Mouse (Mus musculus): ENCODE data around the gene Klf13.

Gene Klf13

DNA sequence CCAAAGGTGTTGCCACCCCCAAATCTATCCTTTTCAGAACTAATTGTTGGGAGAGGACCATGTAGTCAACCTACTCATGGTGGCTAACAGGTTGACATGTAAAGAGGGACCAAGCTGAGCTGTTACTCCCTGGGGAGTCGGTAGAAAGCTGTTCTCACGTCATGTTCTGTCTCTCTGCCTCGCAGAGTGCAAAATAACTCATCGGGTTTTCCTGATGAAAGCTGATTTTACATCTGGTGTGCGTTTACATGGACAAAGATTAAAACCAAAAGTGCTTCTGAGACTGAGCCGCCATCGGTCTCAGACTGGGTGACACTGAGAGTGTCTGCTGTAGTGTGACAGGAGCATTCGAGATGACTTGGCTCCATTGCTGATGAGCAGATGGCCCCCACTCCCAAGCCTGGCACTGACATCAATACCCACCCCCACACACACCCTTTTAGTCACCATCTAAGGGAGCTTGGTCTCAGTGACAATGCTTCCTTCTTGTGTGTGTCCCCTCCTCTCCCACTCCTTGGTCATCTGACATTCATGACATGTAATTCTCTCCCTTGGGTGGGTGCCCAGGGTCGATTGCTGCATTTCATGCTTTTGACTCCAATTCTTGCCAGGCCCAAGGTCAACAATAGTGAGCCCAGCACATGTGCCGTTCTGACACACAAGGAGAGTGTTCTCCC is 12.4 kb upstream of the Klf13 start:
- in situ Hi-C loops (cut with MboI, MseI) = loop anchor here (10.0 kb wide), 1 partner anchor 276 kb away; no protein-coding TSS in a partner anchor

DNA sequence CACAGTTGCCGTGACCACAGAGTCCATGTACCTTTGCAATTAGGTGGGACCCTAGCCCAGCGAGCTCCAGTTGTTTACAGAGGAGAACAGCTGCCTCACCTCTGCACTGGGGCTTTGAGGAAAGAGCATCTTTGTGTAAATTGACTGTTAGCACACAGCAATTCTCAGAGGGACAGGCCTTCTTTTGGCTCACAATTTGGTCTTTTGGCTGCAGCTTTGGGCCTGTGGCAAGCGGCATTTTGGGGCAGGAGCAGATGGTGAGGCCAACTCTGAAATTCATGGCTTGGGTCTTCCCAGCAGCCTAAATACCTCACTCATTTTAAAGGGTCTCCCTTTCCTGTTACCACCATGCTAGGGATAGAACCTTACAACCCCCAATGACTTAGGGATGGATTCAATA is 10.5 kb upstream of the Klf13 start:
- in situ Hi-C loops (cut with MboI, MseI) = no loop called here

DNA sequence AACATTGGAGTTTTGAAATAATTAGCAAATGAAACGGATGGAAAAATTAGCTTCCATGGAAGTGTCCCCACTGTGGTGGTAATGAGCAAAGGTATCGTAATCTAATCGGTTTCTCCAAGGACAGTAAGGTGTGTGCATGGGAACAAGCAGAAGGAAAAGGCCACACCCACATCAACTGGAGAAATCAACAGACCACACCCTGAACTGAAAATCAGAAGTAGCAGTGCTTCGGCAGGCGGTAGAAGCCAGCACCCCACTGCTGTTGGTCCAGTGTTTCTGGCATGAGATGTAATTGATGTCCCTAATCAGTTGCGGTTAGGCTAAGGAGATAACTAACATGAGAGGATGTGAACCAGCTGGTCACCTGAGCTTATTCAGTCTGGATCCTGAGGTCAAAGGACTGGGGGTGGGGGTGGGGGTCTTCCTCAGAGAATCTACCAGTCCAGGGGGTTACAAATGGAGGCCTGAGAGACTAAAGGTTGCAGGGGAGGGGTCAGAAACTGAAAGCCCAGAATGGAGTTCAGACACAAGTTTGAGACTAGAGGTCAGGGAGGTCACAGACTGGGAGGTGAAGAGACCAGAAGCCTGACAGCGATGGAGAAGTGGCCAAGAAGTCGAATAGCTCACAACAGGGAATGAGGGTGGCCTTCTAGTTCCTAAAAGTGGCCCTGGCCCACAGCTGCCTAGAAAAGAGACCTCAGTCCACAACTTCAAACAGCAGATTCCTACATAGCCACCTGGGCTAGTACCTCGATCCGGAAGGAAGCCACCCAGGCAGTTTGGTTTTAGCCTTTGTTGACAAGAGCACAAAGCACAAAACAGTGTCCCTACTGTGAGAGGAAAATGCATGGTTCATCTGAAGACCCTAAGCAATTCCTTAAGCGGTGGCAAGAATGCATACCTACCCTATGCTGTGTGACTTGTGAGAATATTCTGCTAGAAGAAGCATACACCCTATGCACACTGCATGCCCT is 9.1 kb upstream of the Klf13 start:
- in situ Hi-C loops (cut with MboI, MseI) = no loop called here

DNA sequence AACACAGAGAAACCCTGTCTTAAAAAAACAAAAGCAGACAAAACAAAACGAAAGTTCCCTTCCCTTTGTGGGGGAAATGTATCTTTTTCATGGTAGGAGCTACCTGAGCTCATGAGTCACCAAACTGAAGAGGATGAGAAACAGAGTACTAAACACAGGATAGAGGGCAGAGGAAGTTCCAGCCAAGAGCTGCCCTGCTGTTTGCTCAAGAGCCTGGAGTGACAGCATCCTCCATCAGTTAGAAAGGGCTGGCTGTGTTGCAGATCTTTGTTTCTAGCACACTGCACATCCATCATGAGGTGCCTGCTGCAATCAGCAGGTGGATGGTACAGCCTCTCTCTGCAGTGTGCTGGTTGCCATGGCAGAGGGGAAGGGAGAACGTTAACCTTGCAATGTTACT is 5.2 kb upstream of the Klf13 start:
- in situ Hi-C loops (cut with MboI, MseI) = loop anchor here (5.0 kb wide), 2 partner anchors 33 to 58 kb away; no protein-coding TSS in a partner anchor

DNA sequence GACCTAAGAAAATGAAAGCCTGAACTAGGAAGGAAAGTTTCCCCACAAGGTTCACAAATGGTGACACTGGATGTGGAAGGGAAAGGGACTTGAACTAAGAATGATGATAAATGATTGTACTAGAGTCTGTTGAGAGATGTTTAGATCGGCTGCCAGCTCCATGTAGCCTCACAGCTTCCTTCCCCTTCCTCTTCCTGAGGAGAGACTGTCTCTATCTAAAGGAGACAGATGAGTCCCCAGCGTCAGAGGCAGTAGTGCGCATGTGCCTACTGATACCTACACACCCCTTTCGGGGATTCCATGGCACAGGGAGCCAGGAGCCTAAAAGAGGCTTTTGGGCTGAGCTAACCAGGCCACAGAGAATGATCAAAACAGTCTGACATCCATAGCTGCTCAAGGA is 2.8 kb upstream of the Klf13 start:
- in situ Hi-C loops (cut with MboI, MseI) = loop anchor here (5.0 kb wide), 2 partner anchors 36 to 61 kb away; no protein-coding TSS in a partner anchor

DNA sequence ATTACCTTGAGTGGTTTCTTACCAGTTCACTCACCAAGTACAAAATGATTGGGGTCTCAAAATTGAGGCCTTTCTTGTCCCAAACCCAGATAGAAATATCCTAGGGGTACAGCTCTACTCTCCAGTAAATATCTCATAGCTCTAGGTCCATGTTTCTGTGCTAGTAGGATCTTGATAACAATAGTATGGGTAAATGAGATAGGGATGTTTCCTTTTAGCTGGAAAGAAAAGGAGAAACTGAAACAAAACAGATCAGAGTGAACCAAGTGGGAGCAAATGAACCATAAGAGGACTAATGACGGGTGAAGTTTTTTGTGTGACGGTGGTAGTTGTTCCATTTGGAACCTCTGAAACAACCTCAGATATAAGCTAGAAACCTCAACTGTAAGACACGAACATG is 2.3 kb upstream of the Klf13 start:
- in situ Hi-C loops (cut with MboI, MseI) = loop anchor here (5.0 kb wide), 2 partner anchors 36 to 61 kb away; no protein-coding TSS in a partner anchor

DNA sequence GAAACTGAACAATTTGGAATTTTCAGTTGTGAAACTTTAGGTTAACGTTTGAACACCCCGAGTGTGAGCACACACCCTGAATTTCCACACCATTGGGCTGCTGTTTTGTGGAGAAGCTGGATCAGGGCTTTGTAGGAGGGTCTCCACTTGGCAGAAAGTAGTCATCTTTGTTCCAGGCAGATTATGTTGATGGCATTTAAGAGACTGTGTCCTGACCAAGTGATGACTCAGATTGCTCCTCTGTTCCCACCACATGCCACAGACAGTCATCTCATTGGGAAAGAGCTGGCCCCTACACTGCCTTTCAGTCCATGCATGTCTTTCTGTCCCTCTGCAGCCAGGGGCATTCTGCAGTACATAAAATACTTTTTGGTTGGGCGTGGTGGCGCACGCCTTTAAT is 1.6 kb upstream of the Klf13 start:
- in situ Hi-C loops (cut with MboI, MseI) = loop anchor here (5.0 kb wide), 2 partner anchors 37 to 62 kb away; no protein-coding TSS in a partner anchor

DNA sequence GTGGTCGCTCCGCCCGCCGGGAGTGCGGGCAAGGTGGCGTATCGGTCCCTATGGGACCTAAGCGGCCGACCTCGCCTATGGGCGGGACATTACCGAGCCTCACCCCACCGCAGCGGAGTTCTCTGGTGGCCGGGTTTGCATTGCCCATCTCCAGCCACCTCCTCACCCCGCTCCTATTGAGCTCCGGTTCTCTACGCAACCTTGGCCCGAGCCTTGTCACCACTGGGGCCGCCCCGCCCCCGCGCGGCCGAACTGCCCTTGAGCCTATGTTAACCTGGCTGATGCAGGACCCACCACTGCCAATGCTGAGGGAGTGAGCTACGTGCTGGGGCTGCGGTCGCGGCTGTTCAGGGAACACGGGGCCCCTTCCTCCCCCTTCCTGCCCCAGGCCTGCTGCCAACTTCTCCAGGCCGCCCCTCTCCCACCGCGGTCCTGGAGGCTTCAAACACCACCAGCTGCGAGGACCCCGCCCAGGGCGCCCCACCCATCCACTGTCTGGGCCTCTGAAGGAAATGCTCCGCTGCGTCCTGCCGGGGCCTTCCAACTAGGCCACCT is 759 bp upstream of the Klf13 start:
- in situ Hi-C loops (cut with MboI, MseI) = no loop called here

DNA sequence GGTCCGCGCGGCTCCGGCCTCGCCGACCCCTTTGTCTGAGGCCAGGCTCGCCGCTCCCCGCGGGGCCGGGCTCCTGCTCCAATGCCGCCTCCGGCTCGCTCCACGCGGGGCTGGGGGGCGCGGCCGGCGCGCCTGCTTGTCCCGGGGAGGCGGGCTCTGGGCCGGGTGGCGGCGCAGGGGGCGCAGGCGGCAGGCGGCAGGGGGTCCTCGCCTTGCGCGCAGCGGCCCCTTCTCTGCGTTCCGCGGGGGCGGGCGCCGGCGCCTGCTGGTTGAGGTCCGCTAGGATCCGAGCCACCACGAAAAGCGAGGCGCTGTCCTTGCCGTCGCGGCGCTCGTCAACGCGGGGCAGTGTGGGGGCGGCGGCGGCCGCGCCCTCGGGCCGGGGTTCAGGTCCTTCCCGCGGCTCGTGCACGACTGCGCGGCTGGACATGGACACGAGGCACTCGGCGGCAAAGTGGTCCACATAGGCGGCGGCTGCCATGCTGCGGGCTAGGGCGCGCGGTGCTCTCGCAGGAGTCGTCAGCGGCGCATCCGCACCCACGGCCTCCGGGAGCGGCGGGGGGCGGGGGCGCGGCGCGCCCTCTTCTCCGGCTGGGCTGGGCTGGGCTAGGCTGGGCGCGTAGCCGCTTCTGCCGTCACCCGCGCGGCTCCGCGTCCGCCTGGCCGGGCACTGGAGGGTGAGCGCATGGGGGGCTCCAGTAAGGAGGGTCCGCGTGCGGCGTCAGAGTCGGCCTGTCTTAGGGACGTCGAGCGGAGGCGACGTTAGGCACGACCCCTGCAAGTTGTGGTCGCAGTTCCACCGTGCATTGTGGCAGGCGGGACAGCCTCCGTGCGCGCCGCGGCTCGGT is 425 bp downstream of the Klf13 start:
- in situ Hi-C loops (cut with MboI, MseI) = no loop called here

DNA sequence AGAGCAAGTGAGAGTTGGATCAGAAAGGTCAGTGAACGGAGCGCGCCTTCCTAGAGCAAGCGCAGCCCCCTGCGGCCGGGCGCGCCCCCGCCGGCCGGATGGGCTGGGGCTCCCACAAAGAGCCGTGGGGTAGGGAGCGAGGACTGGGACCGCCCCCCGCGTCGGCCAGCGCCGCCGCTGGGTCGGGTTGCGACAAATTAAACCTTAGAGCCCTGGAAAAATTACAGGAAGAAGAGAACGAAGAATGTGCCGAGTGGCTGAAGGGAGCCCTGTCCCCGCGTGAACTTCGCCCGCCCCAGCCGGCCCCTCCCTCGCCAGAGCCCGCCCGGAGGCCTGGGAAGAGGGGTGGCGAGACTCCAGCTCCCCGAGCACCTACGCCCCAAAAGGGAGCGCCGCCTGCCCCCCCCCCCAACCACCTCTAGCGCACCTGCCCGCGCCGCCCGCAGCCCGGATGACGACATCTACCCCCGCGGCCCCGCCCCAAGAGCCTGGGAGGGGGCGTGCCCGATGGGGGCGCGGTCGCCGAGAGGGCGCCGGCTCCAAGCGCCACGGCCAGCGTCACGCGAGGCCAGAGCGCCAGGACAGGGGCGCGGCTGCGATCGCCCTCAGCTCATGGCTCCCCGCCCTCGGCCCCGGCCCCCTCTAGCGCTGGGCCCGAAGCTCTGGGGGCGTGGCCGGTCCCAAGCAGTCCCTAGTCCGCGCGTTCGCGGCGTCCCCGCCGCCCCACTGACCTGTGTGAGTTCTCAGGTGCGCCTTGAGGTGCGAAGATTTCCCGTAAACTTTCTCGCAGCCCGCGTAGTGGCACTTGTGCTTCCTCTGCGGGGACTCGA is 1.3 kb downstream of the Klf13 start:
- in situ Hi-C loops (cut with MboI, MseI) = no loop called here

DNA sequence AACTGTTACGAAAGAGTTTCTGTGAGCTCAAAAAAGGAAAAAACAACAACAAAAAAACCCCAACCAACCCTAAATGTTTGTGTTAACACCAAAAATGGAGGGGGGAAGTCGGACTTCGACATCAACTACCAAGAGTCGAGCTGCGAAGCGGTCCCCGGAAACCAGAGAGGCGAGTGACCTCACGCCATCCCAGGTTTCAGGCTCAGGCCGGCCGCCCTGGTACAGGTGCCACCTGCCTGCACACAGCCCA is 1.8 kb downstream of the Klf13 start:
- in situ Hi-C loops (cut with MboI, MseI) = no loop called here

DNA sequence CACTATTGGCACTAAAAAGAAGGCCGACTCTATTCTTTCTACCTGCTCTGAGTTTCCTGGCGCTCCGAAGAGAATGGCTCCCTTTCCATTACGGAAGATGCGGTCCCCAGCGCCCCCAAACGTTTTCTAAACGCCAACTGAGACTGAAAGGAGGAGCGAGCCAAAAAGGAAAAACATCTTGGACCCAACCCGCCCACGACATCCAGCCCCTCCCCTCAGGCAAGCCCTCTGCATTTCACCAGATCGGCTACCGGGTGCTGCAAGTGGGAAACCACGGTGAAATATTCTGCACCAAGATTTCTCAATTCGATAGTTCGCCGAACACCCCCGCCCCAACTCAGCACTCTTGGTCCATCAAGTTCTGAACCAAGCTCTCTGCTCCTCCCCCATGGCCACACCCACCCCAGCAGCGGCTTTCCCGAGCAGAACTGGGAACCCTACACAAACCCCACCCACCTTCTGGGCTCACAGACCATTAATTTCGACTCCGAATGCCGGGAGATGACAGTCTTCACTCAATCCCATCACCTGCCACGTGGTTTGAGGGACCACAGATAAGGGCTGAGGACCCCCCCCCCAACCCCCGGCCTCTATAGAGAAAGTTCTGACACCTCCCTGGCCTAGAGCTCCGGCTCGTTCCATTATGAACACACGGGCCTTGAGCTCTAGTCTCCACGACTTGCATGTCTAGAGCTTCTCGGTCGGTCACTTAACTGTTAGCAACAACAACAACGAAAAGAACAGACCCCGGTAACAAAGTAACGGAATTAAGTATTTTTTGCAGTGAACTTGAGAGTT is 2.3 kb downstream of the Klf13 start:
- in situ Hi-C loops (cut with MboI, MseI) = no loop called here

DNA sequence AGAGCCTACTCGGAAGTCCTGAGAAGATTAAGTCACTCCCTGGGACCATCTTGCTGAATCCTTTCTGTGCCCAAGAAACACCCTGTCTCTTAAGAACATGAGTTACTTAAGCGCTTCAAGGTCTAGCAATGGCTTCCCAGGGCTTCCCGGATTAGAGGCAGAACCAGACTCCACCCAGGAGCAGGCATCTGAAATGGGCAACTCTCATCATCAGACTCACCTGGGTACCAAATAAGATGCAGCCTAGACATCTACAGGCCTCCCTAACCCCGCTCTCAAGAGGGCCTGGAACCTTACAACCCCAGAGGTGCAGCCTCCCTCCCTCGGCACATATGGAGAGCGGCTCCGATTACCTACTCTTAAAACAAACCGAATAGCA is 2.9 kb downstream of the Klf13 start:
- in situ Hi-C loops (cut with MboI, MseI) = no loop called here

DNA sequence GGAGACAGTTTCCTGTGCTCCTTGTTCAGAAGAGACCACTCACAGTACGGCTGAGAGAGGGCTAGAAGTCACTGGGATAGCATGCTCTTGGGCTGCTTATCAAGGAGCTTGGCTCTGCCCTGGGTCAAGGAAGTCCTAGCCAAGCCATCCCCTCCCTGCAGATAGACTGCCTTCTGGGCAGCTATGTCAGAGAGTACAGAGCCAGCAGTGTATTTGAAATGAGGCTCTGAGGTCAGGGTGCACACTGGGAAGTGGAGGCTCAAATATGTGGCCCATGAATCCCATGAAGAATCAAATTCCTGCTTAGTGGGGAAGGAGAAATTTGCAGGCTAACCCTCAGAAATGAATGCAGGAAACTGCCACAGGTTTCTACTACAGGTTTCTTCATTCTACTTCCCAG is 4.2 kb downstream of the Klf13 start:
- in situ Hi-C loops (cut with MboI, MseI) = no loop called here

DNA sequence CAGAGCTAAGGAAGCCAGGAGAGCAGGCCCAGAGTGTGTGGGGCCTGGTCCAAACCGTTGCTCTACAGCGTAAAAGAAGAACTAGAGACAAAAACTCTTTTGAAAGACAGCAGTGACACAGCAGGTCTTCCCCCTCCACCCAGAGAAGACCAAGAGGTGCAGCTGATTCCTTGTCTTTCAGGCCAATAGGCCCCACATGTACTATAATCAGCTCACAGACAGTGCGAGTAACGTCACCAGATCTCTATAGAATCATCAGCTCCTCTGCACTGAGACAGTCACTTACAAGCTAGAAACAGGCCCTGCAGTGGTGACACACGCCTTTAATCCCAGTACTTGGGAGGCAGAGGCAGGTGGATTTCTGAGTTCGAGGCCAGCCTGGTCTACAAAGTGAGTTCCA is 4.8 kb downstream of the Klf13 start:
- in situ Hi-C loops (cut with MboI, MseI) = no loop called here

DNA sequence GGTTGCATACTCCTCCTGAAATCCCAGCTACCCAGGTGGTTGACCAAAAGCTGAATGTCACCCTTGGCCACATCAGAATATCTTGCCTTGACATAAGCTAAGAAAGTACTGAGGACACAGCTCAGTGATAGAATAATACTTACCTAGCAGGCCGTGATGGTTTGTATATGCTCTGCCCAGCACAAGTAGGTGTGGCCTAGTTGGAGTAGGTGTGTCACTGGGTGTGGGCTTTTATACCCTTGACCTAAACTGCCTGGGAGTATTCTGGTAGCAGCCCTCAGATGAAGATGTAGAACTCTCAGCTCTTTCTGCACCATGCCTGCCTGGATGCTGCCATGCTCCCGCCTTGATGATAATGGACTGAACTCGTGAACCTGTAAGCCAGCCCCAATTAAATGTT is 6.3 kb downstream of the Klf13 start:
- in situ Hi-C loops (cut with MboI, MseI) = no loop called here

DNA sequence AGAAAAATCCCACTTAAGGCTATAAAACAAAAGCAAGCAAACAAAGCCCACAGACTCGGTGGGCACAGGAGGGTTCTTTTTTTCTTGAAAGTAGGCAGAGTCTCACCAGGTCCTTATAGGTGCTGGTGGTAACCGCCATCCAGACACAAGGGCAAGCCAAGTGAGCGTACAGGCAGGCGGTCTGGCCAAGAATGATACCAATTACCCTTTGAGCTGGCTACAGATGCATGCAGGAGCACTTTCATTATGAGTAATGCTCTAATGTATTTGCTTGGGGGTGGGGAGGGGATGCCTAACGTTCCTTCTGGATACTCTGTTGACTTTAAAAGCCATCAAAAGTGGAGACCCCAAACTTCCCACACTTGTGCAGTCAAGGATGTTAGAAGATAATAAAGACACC is 7.9 kb downstream of the Klf13 start:
- in situ Hi-C loops (cut with MboI, MseI) = no loop called here

DNA sequence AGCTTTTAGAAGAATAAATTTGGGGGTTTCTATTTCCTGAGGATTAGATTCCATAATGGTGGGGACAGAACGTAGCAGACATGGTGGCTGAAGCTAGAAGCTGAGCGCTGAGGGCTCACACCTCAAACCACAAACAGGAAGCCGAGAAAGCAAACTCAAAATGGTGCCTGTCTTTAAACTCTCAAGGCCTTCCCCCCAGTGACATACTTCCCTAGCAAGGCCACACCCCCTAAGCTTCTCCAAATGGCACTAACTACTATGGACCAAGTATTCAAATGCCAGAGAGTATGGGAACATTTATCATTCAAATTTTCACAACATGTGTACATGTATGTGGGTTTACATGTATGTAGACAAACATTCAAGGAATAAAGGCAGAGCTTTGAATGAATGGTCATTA is 8.6 kb downstream of the Klf13 start:
- in situ Hi-C loops (cut with MboI, MseI) = no loop called here

DNA sequence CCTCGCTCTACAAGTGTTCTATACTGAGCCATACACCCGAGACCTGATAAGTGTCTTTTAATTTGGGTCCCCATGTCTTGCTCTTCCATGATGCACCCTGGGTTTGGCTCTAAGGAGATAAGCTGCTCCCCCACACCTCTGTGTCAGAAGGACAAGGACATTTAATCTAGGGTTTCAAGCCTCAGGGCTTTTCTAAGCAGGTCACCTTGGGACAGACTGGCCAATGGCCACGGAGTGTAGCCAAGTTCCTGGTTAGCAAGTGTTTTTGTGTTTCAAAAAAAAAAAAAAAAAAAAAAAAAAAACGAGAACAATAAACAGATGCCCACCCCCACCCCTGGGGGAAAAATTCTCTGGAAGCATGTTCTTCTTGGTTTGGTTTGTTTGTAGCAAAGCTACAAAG is 9.6 kb downstream of the Klf13 start:
- in situ Hi-C loops (cut with MboI, MseI) = no loop called here

DNA sequence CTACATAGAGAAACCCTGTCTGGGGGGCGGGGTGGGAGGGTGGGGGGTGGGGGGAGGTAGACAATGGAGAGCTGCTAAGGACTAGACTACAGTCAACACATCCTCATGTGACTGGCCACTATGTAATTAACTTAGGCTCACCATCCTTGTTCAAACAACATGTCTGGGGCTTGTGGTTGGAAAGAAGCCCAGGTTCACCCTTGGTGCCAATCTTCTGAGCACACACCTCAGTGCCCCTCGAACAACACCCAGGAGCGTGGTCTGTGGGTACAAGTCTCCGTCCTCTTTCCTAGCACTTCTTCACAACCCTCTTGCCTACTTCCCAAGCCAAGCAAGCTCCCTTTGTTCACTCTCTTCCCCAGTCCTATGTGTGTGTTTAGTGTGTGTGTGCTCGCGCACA is 11.6 kb downstream of the Klf13 start:
- in situ Hi-C loops (cut with MboI, MseI) = no loop called here
